Comparison of ENCODE assay signal across 13 mouse cellular contexts in the genomic region with DNA sequence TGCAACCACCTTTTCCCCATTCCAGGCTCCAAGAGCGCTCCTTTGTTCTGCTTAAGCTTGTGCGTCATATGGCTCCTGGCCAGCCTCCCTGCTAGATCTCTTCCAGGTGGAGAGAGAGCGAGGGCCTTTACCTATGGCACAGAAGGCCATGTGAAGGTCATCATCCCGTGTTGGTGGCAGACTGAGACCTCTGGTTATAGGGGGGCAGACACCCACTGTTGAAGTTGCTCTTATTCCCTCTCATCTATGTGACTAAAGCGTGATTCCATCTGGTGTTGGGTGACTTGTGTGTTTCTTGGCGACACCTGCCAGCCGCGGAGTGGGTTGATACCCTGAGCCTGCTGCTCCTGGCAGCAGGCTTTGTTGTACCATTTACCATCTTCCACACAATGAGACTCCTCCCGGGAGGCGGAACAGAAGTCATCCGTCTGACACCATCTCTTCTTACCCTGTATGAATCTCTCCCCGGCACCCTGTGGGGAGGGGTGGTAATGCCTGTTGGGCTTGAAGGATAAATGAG. TPM values are rescaled to one million over a fixed set of nuclear protein-coding genes. Genes with fewer than 3 reads are reported as not detected.
DNase-seq lines count a peak whose midpoint lies in the region; ATAC-seq and TF ChIP-seq lines count a peak whose summit lies in the region.
"Had no signal": no experiment of that assay in that cellular context is flagged by ENCODE, and none has a peak within 500 bp of the region (broad histone marks: within the 10 kb centered on the region; RNA-seq: fewer than 3 reads in every experiment).

No protein-coding gene starts in this region.

- peak; percentile 51 to 52 for DNase-seq in cerebellum, adult 2 months
- DNase-seq in brain, embryonic 18.5 days (ENCODE audit: low read depth, low spot score), result peak; percentile 20
- peak; percentile 3 for DNase-seq in gonadal fat pad, adult 2 months (ENCODE audit: low read depth)
- DNase-seq in left cerebral cortex, postnatal 25 days (ENCODE audit: low spot score in 2 of 2), result peak; percentile 51 to 79
- DNase-seq in spleen, adult 18-20 months, result no peak
- DNase-seq in adrenal gland, postnatal 10 days, result no peak
- no peak for DNase-seq in adrenal gland, adult 8-10 months
- DNase-seq: kidney, postnatal 14 days; liver, postnatal 0 days had no signal

- H3K4me3 ChIP-seq in cerebellum, adult 2 months (replicated peaks; ENCODE audit: insufficient read depth, low read depth, low read length), result no peak overlapping the region
- H3K4me3 ChIP-seq: midbrain, embryonic 10.5 days had no signal

- TF ChIP-seq CTCF in cerebellum, adult 2 months (IDR thresholded peaks at IDR 0.05; ENCODE audit: borderline replicate concordance, insufficient read depth, low read depth, low read length), result no peak

- H3K27me3 ChIP-seq in cerebellum, adult 2 months (ENCODE audit: control insufficient read depth, insufficient read depth, low read length), result no peaks in the 10 kb centered on the region

- peaks cover 18% of the 10 kb centered on the region for H3K4me1 ChIP-seq in cerebellum, adult 2 months (ENCODE audit: control insufficient read depth, insufficient read depth, low read length)

- WGBS in cerebellum, adult 2 months, result 24% methylated on average over 12 of the region's 12 CpGs

- intact Hi-C loops in left cerebral cortex, postnatal 25 days (cut with DNase I), result loop anchor here (5.0 kb wide), 2 partner anchors 63 to 113 kb away; a partner anchor contains a TSS

- no peak overlapping the region for H3K27ac ChIP-seq in cerebellum, adult 2 months (ENCODE audit: insufficient read depth, low read length)
- H3K27ac ChIP-seq: midbrain, embryonic 10.5 days had no signal

- ATAC-seq in cerebellum, adult (ENCODE audit: insufficient number of reproducible peaks, low FRiP score, low TSS enrichment), result no peak
- ATAC-seq: liver, postnatal 0 days had no signal

- TF ChIP-seq POLR2A in cerebellum, adult 2 months (IDR thresholded peaks at IDR 0.05; ENCODE audit: borderline replicate concordance, insufficient read depth, low read length), result no peak

RNA-seq across cellular contexts. Expression of a gene that starts 3.7 kb away (rescaled TPM):
- not detected in 2 replicates for polyA plus RNA-seq in cerebellum, adult 2 months (2012; rRNA removed)
- 0.50 and 0.77 TPM in 2 replicates for polyA plus RNA-seq in gonadal fat pad, adult 2 months (2012; rRNA removed)
- total RNA-seq in left cerebral cortex, postnatal 25 days (2021), result not detected
- not detected for total RNA-seq in adrenal gland, postnatal 10 days (2021)
- not detected for total RNA-seq in adrenal gland, adult 8-10 months (2022)
- polyA plus RNA-seq: heart, embryonic 16.5 days; liver, postnatal 0 days; midbrain, embryonic 10.5 days; stomach, embryonic 14.5 days had no signal

Comparison
In these comparisons a context has a peak if more than half of its experiments do, and no peak if none do; other contexts are left out.
1. DNase-seq: peak in cerebellum, adult 2 months (2 of 2), brain, embryonic 18.5 days (single experiment), gonadal fat pad, adult 2 months (single experiment) and left cerebral cortex, postnatal 25 days (2 of 2); none in spleen, adult 18-20 months (0 of 2), adrenal gland, postnatal 10 days (single experiment) and adrenal gland, adult 8-10 months (single experiment).